ENCODE assay signal across 1 mouse cellular context in the genomic region with DNA sequence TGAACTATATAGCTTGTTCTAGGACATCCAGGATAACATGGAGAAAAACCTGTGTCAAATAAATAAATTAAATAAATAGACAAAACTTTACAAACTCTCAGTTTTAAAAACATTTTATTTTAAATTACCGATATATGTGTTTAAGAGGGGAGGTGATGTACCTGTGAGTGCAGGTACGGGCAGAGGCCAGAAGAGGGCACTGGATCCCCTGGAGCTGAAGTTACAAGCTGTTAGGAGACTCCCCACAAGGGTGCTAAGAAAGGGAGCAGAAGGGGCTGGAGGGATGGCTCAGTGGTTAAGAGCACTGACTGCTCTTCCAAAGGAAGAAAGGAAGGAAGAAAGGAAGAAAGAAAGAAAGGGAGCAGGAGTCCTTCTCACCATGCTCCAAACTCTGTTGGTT.
TF ChIP-seq lines count a peak whose summit lies in the region.

No protein-coding gene starts in this region.

TF ChIP-seq in MEL, 35 proteins besides CTCF, POLR2A, EP300 and RAD21:
- TF ChIP-seq GABPA (IDR thresholded peaks at IDR 0.05; ENCODE audit: low read depth, low read length) (no peak), SMC3 (IDR thresholded peaks at IDR 0.05; ENCODE audit: low read depth, low read length) (peak; percentile 27; the same call in 1 of the 2 replicates), MYC (IDR thresholded peaks at IDR 0.05; ENCODE audit: low read depth, low read length) (no peak), SIN3A (IDR thresholded peaks at IDR 0.05; ENCODE audit: low read length) (no peak)
